Mouse (Mus musculus): Measurements from ENCODE around the gene Hnrnpr.

GRCm38 (mm10) chr4:136383839-136384238 lies 73.1 kb downstream of the Hnrnpr start:
- TF ChIP-seq CTCF (IDR thresholded peaks at IDR 0.05; ENCODE audit: borderline replicate concordance, control insufficient read depth, extremely low read depth, insufficient read depth, low read length, poor library complexity) (no peak), POLR2A (IDR thresholded peaks at IDR 0.05; ENCODE audit: control insufficient read depth, extremely low read depth, insufficient read depth, low read length, poor library complexity) (no peak)
